Mouse (Mus musculus) liver, embryonic 14.5 days (tissue): ENCODE results near the gene Hebp1. TPM values are rescaled to one million over a fixed set of nuclear protein-coding genes. Genes with fewer than 3 reads are reported as not detected.

ENCODE experiments used
- ATAC-seq: fragments of 200-750 bp; cut with Nextera tagmentation; 2 replicates; pipeline ENCODE4 v1.8.0; 2017; ENCODE audit warnings: moderate number of reproducible peaks, mild to moderate bottlenecking, moderate library complexity; ENCODE audit not compliant: insufficient read depth
- DNase-seq, 3 experiments: peaks; one replicate each; pipeline ENCODE4 v3.0.0-alpha.2; 2012 to 2013; ENCODE audit warnings: low read depth in 3 of 3, low spot score in 3 of 3
- H3K27ac ChIP-seq: fragments of 300-500 bp; sonication (generic); 2 replicates; pipeline ENCODE4 v1.5.1; 2014; ENCODE audit warnings: moderate library complexity, mild to moderate bottlenecking, control low read depth, inconsistent platforms
- H3K27me3 ChIP-seq: fragments of 300-500 bp; sonication (generic); 2 replicates; pipeline ENCODE4 v1.6.1; 2014; ENCODE audit warnings: mild to moderate bottlenecking, low read length, moderate library complexity; ENCODE audit not compliant: control insufficient read depth, insufficient read depth
- H3K36me3 ChIP-seq: fragments of 300-500 bp; sonication (generic); replicated peaks from 2 replicates; pipeline ENCODE4 v1.6.1; 2014; ENCODE audit warnings: low read depth; ENCODE audit not compliant: control insufficient read depth, insufficient read depth
- H3K4me1 ChIP-seq, 2 experiments: fragments of 200-500 bp in 1 of 2; fragments of 300-500 bp in 1 of 2; sonication (generic) in 1 of 2; replicated peaks; 2 replicates each; pipeline ENCODE4 v1.6.1; 2012 to 2014; ENCODE audit warnings: antibody characterized with exemption in 1 of 2, inconsistent platforms in 1 of 2, low read length in 1 of 2; ENCODE audit not compliant: control insufficient read depth in 2 of 2, insufficient read depth in 2 of 2
- H3K4me2 ChIP-seq: fragments of 300-500 bp; sonication (generic); 2 replicates; pipeline ENCODE4 v1.6.1; 2014; ENCODE audit warnings: low read depth, mild to moderate bottlenecking, control low read depth, moderate library complexity
- H3K4me3 ChIP-seq, 2 experiments: fragments of 200-500 bp in 1 of 2; fragments of 300-500 bp in 1 of 2; sonication (generic) in 1 of 2; 2 replicates each; pipeline ENCODE4 v1.5.1; 2012 to 2014; ENCODE audit warnings: low read depth in 2 of 2, low read length in 2 of 2, mild to moderate bottlenecking in 2 of 2, control low read depth in 1 of 2, inconsistent platforms in 1 of 2, moderate library complexity in 1 of 2; ENCODE audit not compliant: insufficient read depth in 1 of 2
- H3K9ac ChIP-seq: fragments of 300-500 bp; sonication (generic); replicated peaks from 2 replicates; pipeline ENCODE4 v1.6.1; 2014; ENCODE audit warnings: mild to moderate bottlenecking, control low read depth, moderate library complexity
- H3K9me3 ChIP-seq: fragments of 300-500 bp; sonication (generic); 2 replicates; pipeline ENCODE4 v1.6.1; 2016; ENCODE audit warnings: low read length, mixed read lengths; ENCODE audit not compliant: control insufficient read depth
- CTCF ChIP-seq: IDR thresholded peaks from 2 replicates; pipeline ENCODE4 v1.5.1; 2016; ENCODE audit warnings: antibody characterized with exemption, low read depth, control low read depth
- EP300 ChIP-seq: IDR thresholded peaks from 2 replicates; pipeline ENCODE4 v1.6.1; 2016; ENCODE audit warnings: antibody characterized with exemption, low read depth
- WGBS: fragments of 180-500 bp; shearing (Covaris S2); extraction: QIAGEN DNeasy Blood & Tissue Kit; methylation state at CpG from one replicate; pipeline ENCODE4 v1.1.7; 2014; ENCODE audit not compliant: insufficient replicate concordance; 5-methylcytosine and 5-hydroxymethylcytosine counted together
- polyA plus RNA-seq, 2 experiments: library from polyadenylated mRNA; depleted of rRNA in 1 of 2; stranded (reverse) in 1 of 2; unstranded in 1 of 2; fragments of >200 nt; fragmentation: Nextera tagmentation in 1 of 2; extraction: Ambion mirVana in 1 of 2; gene quantifications; 2 replicates each; pipeline versions ENCODE4 v1.2.1 to v1.2.3; 2012 to 2014

Hebp1 gene
- polyA plus RNA-seq, 2 experiments: 70.2 to 198 TPM

- ATAC-seq (no peak), DNase-seq (no peak)
- Histone ChIP-seq H3K9ac (no peak overlapping the region), H3K4me3 (no peak overlapping the region), H3K9me3 (no peaks in the 10 kb centered on the region), H3K27ac (no peak overlapping the region), H3K4me1 (no peaks in the 10 kb centered on the region; a peak in 1 of 4 replicates), H3K27me3 (no peaks in the 10 kb centered on the region; the same call in 1 of the 2 replicates), H3K36me3 (peaks cover 28% of the 10 kb centered on the region), H3K4me2 (no peak overlapping the region)
- WGBS: 89% methylated on average over 7 of the region's 7 CpGs
- TF ChIP-seq EP300 (no peak), CTCF (no peak)
Observed at GRCm38 (mm10) chr6:135133086-135133485, 64.7 kb downstream of the Hebp1 start.

DNA sequence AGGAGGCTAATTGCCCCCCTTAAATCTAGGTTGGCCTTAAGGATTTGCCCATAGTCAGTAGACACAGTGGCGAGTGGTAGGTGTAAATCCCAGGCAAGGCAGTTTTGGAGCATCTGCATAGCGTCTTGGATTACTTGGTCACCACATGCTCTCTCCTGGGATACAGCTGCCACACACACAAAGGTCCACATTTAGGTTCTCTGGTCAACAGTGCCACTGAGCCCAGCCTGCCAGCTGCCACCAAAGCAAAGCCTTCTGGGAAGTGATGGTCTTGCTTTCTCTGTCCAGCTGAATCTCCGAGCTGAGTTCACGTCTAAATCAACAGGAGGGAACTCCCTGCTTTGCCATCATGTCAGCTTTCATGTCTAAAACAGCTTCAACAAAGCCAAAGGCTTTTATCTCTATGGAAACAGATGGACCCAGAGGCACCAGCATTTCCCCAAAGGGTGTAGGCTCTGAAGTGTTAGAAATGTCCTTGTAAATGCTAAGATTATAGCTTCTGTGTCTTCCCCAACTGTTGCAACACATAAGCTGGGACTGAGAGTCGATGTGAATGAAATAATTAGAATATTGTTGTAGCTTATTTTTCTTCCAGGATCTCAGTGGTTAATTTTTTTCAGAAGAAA is 73.0 kb downstream of the Hebp1 start:
- ATAC-seq (no peak), DNase-seq (no peak)
- Histone ChIP-seq H3K27ac (no peak overlapping the region), H3K27me3 (no peaks in the 10 kb centered on the region; the same call in 1 of the 2 replicates), H3K36me3 (no peaks in the 10 kb centered on the region), H3K9me3 (no peaks in the 10 kb centered on the region), H3K9ac (no peak overlapping the region), H3K4me3 (no peak overlapping the region), H3K4me1 (no peaks in the 10 kb centered on the region), H3K4me2 (no peak overlapping the region)
- 38% methylated on average over 5 of the region's 5 CpGs for WGBS
- TF ChIP-seq EP300 (no peak), CTCF (no peak)

- H3K4me3 ChIP-seq: no peak within 1 kb of the TSS
- no peaks in the 10 kb centered on the region for H3K36me3 ChIP-seq
- TF ChIP-seq CTCF (no peak), EP300 (no peak)
- H3K27ac ChIP-seq: no peak within 1 kb of the TSS
- ATAC-seq (no peak), DNase-seq (no peak)
- no peak within 1 kb of the TSS for H3K9ac ChIP-seq
- H3K27me3 ChIP-seq: no peaks in the 10 kb centered on the region
- H3K9me3 ChIP-seq: no peaks in the 10 kb centered on the region
- no peak within 1 kb of the TSS for H3K4me2 ChIP-seq
- WGBS: 68% methylated on average over 5 of the region's 5 CpGs
- no peaks in the 10 kb centered on the region for H3K4me1 ChIP-seq
Observed at GRCm38 (mm10) chr6:135118183-135118582, 79.6 kb downstream of the Hebp1 start, which contains the start of gene Gprc5d. Gene Gprc5d (minus strand): TSS chr6:135118283.

GRCm38 (mm10) chr6:135116479-135116878 is 81.3 kb downstream of the Hebp1 start:
- Histone ChIP-seq H3K27me3 (no peaks in the 10 kb centered on the region), H3K4me2 (no peak overlapping the region), H3K4me1 (no peaks in the 10 kb centered on the region), H3K27ac (no peak overlapping the region), H3K36me3 (no peaks in the 10 kb centered on the region), H3K4me3 (no peak overlapping the region), H3K9me3 (no peaks in the 10 kb centered on the region), H3K9ac (no peak overlapping the region)
- DNase-seq (no peak), ATAC-seq (no peak)
- TF ChIP-seq CTCF (no peak), EP300 (no peak)
- 52% methylated on average over 8 of the region's 8 CpGs for WGBS

- H3K9me3 ChIP-seq: no peaks in the 10 kb centered on the region
- no peak overlapping the region for H3K4me3 ChIP-seq
- ATAC-seq (no peak), DNase-seq (no peak)
- no peaks in the 10 kb centered on the region for H3K4me1 ChIP-seq
- TF ChIP-seq CTCF (no peak), EP300 (no peak)
- H3K27ac ChIP-seq: no peak overlapping the region
- 39% methylated on average over 6 of the region's 6 CpGs for WGBS
- H3K27me3 ChIP-seq: no peaks in the 10 kb centered on the region
- H3K4me2 ChIP-seq: no peak overlapping the region
- no peaks in the 10 kb centered on the region for H3K36me3 ChIP-seq
- no peak overlapping the region for H3K9ac ChIP-seq
Observed at GRCm38 (mm10) chr6:135113114-135113436, 84.7 kb downstream of the Hebp1 start.
